Mouse (Mus musculus): Measurements from ENCODE around the gene Stra6.

The Stra6 gene

DNA sequence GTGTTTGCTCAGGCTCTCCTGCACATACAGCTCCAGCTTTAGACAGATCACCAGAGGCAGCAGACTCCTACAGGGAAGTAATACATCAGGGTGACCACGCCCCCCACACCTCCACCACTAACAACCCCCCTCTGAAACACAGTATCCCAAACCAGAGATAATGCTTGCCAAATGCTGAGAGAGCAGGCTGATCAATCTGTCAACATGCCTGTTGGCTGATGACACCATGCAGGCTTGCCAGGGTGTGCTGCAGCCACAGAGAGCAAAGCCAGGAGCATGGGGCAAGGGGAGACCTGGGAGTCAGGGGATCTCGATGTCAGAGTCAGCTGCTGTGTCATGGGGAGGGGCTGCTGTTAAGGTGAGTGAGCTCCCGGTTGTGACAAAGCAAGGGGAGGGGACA lies at the start of gene Stra6:
Gene Stra6, plus strand, starts transcription at position 258 of the 400 bp plus-strand sequence.
- no peak for DNase-seq (ENCODE audit: low spot score)

- no peak for DNase-seq (ENCODE audit: low spot score)
These were observed 49.0 kb upstream of the Stra6 start for GRCm38 (mm10) chr9:58014393-58015160.

- no peak for DNase-seq (ENCODE audit: low spot score)
These were observed 47.7 kb upstream of the Stra6 start for GRCm38 (mm10) chr9:58015856-58016255.

GRCm38 (mm10) chr9:58016962-58017361 lies 46.6 kb upstream of the Stra6 start:
- DNase-seq (ENCODE audit: low spot score): no peak

DNA sequence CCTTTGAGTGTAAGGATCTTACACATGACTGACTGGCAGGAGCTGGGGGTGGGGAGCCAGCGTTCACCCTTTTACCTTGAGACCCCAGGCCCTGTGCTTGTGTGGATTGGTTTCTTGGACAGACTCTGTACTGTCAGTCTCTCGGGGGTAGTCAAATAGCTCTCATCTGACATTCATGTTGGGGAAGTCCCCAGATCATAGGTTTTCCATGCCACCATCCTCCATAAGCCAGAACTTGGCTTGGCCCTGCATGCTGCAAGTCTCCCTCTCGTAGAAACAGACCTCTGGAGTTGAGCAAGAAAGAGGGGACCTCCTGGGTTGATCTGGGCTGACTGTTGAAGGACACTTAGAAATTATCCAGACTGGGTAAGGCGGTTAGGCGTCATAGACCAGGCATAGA lies 45.2 kb upstream of the Stra6 start:
- DNase-seq (ENCODE audit: low spot score): no peak

DNA sequence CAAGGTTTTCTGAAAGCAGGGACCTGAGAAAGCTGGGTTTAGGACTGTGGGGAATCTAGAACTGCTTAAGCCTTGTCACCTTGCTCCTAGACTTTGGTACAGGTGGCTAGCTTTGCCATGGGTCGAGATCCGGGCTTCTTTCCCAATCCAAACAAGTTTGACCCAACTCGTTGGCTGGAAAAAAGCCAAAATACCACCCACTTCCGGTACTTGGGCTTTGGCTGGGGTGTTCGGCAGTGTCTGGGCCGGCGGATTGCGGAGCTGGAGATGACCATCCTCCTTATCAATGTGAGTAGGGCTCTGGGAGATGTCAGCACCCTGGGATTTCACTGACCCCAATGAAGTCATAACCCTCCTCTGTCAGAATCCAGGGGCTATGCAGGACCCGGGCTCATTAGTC lies 37.6 kb upstream of the Stra6 start:
- no peak for DNase-seq (ENCODE audit: low spot score)

- no peak for DNase-seq (ENCODE audit: low spot score)
These were observed 36.0 kb upstream of the Stra6 start for GRCm38 (mm10) chr9:58027426-58028180.

GRCm38 (mm10) chr9:58028841-58029240 lies 34.7 kb upstream of the Stra6 start:
- no peak for DNase-seq (ENCODE audit: low spot score)

DNA sequence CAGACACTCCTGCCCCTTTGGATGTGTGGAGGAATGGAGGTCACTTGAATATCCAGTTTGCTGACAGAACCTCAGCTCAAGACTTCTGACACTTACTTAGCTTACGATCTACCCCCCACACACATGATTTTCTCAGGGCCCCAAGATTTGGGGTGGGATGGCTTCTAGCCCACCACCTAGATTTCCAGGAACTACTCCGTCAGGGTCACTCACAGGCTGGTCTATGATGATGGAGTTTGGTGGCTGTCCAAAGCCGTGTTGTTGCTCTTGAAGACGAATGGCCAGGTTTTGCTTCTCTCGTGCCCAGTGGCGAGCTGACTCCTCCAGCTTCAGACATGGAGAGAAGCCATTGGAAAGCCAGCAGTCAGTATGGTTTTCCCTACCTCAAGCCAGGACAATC lies 34.0 kb upstream of the Stra6 start:
- DNase-seq (ENCODE audit: low spot score): no peak

GRCm38 (mm10) chr9:58031895-58032294 lies 31.7 kb upstream of the Stra6 start:
- no peak for DNase-seq (ENCODE audit: low spot score)

- DNase-seq (ENCODE audit: low spot score): no peak
These were observed 28.1 kb upstream of the Stra6 start for GRCm38 (mm10) chr9:58035519-58035918.

DNA sequence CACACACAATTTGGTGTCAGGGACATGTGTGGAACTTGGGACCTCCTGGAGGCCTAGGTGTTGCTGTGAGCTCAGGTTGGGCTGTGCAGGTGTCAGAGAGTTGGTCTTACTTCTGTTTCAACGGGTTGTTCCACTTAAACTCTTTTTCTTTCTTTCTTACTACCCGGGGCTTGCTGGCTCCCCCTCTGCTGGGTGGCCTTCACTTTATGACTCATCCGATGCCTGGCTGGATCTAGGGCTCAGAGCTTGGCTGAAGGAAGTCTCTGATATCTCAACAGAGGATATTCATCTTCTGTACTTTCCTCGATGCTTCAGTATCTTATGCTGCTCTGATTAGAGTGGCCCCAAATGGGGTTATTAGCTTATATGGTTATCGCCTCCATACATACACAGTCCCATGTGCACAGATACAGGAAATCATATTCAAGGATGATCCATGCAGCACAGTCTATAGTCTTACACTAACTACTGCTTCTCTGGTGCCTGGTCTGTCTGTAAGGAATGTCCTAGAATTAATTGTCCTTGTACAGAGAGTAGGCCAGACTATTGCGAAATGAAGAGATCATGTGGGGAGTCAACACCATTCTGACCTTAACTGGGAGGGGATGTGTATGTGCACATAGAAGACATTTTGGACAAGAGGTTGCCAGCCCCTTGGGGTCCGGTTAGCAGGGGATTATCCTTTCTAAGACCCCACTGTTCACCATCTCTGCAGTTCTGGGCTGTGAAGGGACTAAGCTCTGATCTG lies 27.5 kb upstream of the Stra6 start:
- no peak for DNase-seq (ENCODE audit: low spot score)

GRCm38 (mm10) chr9:58036961-58037360 lies 26.6 kb upstream of the Stra6 start:
- no peak for DNase-seq (ENCODE audit: low spot score)

DNA sequence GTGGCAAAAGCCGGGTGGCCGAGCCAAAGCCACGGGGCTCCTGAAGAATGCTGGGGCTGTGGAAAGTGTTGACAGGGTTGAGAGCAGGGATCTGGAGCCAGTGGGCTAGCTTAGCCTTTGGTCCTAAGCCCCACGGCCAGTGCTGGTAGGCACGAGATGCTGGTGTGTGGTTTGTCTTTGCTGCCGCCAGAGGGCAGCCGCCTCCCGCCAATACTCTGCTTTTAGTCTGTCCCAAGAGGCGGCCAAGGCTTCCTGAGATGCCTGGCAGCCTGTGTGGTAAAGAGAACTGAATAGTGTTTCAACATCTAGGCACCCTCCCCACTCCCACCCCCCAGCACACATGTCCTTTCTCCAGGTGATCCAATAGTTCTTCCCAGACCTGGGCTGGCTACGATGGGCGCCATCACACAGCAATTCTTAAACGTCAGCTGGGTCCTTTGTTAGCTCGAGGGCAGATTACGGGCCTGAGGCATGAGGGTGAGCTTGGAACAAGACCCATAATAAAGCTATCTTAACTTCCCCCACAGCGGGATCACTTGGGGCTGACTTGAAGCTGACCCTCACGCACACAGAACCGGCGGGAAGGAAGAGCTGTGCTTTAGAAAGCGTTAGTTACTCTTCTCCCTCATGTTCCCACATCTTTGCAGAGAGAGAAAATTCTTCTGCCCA lies 25.0 kb upstream of the Stra6 start:
- peak; percentile 72 for DNase-seq (ENCODE audit: low spot score)

- no peak for DNase-seq (ENCODE audit: low spot score)
These were observed 22.6 kb upstream of the Stra6 start for GRCm38 (mm10) chr9:58040977-58041376.

- no peak for DNase-seq (ENCODE audit: low spot score)
These were observed 21.2 kb upstream of the Stra6 start for GRCm38 (mm10) chr9:58042391-58042790.

DNA sequence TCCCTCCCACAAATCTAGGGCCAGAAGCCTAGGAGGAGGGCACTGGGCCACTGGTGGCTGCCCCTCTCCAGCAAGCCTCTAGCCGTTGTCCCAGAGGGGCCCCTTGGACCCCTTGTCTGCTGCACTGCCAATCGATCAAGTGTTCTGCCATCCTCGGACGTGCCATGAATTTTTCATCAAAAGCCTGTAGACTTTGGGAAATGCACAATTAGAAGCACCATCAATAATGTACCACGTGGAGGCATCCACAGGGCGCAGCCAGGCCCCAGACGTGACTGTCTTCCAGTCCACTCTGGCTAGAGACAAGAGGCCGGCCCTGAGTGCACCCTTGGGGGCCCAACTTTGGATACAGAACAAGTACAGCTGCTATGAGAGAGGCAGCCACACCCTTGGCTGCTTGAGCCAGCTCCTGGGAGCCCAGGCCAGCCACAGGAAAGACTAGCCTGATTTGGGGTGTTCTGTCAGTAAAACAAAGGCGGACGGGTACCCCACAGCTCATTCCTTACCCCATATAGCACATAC lies 20.0 kb upstream of the Stra6 start:
- peak; percentile 40 for DNase-seq (ENCODE audit: low spot score)

- no peak for DNase-seq (ENCODE audit: low spot score)
These were observed 18.8 kb upstream of the Stra6 start for GRCm38 (mm10) chr9:58044828-58045227.

DNA sequence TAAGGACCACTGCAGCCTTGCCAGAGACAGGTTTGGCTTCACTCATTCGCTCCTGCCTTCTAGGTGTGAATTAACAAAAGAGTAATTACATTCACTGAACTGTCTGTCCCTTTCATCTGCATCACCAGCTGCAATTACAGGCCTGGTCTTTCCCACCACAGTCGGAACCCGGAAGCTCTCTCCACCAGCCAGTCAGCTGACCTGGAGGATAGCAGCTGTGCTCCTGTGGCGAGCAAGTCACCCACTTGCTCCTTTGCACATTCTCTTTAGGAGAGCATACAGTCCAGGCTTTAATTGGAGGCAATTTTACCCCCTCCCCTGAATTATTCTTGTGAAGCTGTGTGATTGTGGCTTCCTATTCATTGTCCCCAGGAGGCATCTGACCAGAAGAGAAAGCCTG lies 17.9 kb upstream of the Stra6 start:
- no peak for DNase-seq (ENCODE audit: low spot score)

GRCm38 (mm10) chr9:58047061-58047460 lies 16.5 kb upstream of the Stra6 start:
- DNase-seq (ENCODE audit: low spot score): no peak

- no peak for DNase-seq (ENCODE audit: low spot score)
These were observed 15.0 kb upstream of the Stra6 start for GRCm38 (mm10) chr9:58048621-58049020.

DNA sequence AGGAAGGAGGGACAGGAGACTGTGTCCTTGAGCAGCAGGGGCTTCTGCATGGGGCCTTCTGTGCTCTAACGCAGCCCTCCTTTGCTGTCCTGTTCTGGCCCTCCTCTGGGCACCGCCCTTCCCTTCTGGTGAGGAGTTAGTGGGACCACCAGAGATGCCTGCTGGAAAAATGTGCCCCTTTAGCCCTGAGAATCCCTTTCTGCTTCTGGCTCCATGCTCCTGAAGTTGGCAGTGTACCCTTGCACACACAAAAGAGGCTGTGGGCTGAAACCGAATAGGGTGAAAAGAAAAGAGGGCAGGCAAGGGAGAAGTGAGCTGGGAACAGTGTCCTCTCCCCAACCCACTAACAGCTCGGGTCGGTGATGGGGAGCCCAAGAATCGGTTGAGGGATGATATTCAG lies 14.4 kb upstream of the Stra6 start:
- DNase-seq (ENCODE audit: low spot score): no peak

Data from urinary bladder, postnatal 14 days (tissue).